Mouse (Mus musculus): ENCODE results near the gene Clca3a1. TPM values are rescaled to one million over a fixed set of nuclear protein-coding genes. Genes with fewer than 3 reads are reported as not detected.

Gene Clca3a1
- total RNA-seq, 2 experiments from 2014 or later: 0.14 to 0.23 TPM

GRCm38 (mm10) chr3:144692052-144692451 lies 68.7 kb downstream of the Clca3a1 start:
- no peak overlapping the region for H3K27ac ChIP-seq
- DNase-seq (ENCODE audit: extremely low spot score in 1 of 2, low spot score in 2 of 2): no peak
- intact Hi-C loops (cut with DNase I): loop anchor here (1.0 kb wide), 1 partner anchor 28 kb away; the partner anchor contains the start of gene Sh3glb1
- H3K4me3 ChIP-seq: no peak overlapping the region
- peak; percentile 88 for TF ChIP-seq CTCF (IDR thresholded peaks at IDR 0.05)

- Histone ChIP-seq H3K27ac (no peak overlapping the region), H3K4me3 (no peak overlapping the region)
- TF ChIP-seq CTCF (IDR thresholded peaks at IDR 0.05): no peak
- intact Hi-C loops (cut with DNase I): loop anchor here (5.0 kb wide), 1 partner anchor 237 kb away; no protein-coding TSS in a partner anchor
- no peak for DNase-seq (ENCODE audit: extremely low spot score in 1 of 2, low spot score in 2 of 2)
Observed at GRCm38 (mm10) chr3:144689236-144689635, 71.5 kb downstream of the Clca3a1 start.

GRCm38 (mm10) chr3:144688284-144688683 lies 72.5 kb downstream of the Clca3a1 start:
- no peak overlapping the region for H3K27ac ChIP-seq
- no peak for DNase-seq (ENCODE audit: extremely low spot score in 1 of 2, low spot score in 2 of 2)
- TF ChIP-seq CTCF (IDR thresholded peaks at IDR 0.05): no peak
- intact Hi-C loops (cut with DNase I): loop anchor here (5.0 kb wide), 1 partner anchor 236 kb away; no protein-coding TSS in a partner anchor
- H3K4me3 ChIP-seq: no peak overlapping the region

- Histone ChIP-seq H3K4me3 (no peak overlapping the region), H3K27ac (no peak overlapping the region)
- DNase-seq (ENCODE audit: extremely low spot score in 1 of 2, low spot score in 2 of 2): no peak
- TF ChIP-seq CTCF (IDR thresholded peaks at IDR 0.05): no peak
- intact Hi-C loops (cut with DNase I): loop anchor here (5.0 kb wide), 1 partner anchor 235 kb away; no protein-coding TSS in a partner anchor
Observed at GRCm38 (mm10) chr3:144687618-144688017, 73.2 kb downstream of the Clca3a1 start.

- no peak for DNase-seq (ENCODE audit: extremely low spot score in 1 of 2, low spot score in 2 of 2)
- Histone ChIP-seq H3K27ac (no peak overlapping the region), H3K4me3 (no peak overlapping the region)
- intact Hi-C loops (cut with DNase I): loop anchor here (5.0 kb wide), 1 partner anchor 234 kb away; no protein-coding TSS in a partner anchor
- no peak for TF ChIP-seq CTCF (IDR thresholded peaks at IDR 0.05)
Observed at GRCm38 (mm10) chr3:144686146-144686545, 74.6 kb downstream of the Clca3a1 start.

DNA sequence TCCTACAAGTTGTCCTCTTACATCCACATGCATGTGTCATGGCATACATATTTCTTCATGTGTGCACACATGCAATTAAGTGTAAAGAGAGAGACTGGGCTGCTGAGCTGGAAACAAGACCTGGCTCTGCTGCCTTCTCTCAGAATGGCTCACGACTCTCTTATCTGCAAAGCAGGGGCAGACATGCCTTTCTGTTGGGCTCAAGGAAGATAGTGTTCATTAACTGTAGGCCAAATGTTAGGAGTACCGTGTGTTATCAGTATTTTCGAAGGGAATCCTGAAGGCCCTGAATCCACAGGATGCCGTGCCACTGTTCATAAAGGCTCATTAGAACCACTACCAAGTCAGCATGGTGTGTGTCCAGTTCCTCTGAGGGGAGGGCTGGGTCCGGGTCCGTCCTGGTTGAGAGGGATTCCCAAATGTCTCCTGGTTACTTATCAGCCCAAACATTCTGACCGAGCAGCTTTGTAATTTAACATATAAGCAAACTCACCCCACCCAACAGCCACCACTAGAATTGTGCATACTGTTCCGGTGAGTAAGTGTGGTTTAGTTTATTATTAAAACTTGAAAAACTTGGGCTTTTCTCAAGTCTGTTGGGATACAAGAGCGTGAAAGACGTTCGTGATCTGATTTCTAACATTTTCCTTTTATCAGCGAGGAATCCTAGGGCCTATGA lies 77.5 kb downstream of the Clca3a1 start:
- intact Hi-C loops (cut with DNase I): no loop called here
- no peak for TF ChIP-seq CTCF (IDR thresholded peaks at IDR 0.05)
- Histone ChIP-seq H3K27ac (no peak overlapping the region), H3K4me3 (no peak overlapping the region)
- no peak for DNase-seq (ENCODE audit: extremely low spot score in 1 of 2, low spot score in 2 of 2)

GRCm38 (mm10) chr3:144681542-144681941 lies 79.2 kb downstream of the Clca3a1 start:
- Histone ChIP-seq H3K4me3 (no peak overlapping the region), H3K27ac (no peak overlapping the region)
- DNase-seq (ENCODE audit: extremely low spot score in 1 of 2, low spot score in 2 of 2): no peak
- TF ChIP-seq CTCF (IDR thresholded peaks at IDR 0.05): no peak
- intact Hi-C loops (cut with DNase I): no loop called here

DNA sequence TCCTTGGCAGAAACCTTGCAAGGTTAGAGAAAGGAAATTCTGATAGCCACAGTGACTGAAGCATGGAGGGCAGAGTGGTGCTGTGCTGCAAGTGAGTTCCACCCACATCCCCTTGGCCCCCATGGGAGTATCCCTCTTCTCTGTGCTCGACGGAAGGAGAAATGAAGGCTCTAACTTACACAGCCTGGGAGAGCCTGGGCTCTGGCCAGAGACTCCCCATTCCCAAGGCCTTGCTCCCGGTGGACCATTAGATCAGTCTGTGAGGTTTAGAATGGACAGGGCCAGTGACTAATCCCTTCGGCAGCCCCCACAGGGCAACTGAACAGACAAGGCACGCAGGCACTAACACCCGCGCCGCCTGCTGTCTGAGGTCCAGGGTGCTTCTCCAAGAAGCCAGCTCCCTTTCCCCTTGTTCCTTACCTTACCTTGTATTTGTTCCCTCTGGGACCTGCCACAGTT lies 81.0 kb downstream of the Clca3a1 start:
- DNase-seq (ENCODE audit: extremely low spot score in 1 of 2, low spot score in 2 of 2): no peak
- no peak overlapping the region for H3K27ac ChIP-seq
- TF ChIP-seq CTCF (IDR thresholded peaks at IDR 0.05): no peak
- no peak overlapping the region for H3K4me3 ChIP-seq
- intact Hi-C loops (cut with DNase I): no loop called here

Other genes with a start within 250 kb of the Clca3a1 start
- 10 to 100 TPM; 47.2 to 50.7 TPM for gene Hs2st1, start 190.8 kb downstream of the Clca3a1 start, total RNA-seq (2021)
- 100 to 1,000 TPM; 204 to 206 TPM for gene Selenof, start 190.7 kb downstream of the Clca3a1 start, total RNA-seq (2021)
- 10 to 100 TPM; 53.4 to 59.9 TPM for gene Sh3glb1, start 40.6 kb downstream of the Clca3a1 start, total RNA-seq (2021)
- gene Clca3a2, start 58.5 kb upstream of the Clca3a1 start, total RNA-seq (2021): under 1 TPM in 1 of 2 experiments, not detected in 1; 0.35 TPM
- gene Clca3b, start 88.4 kb upstream of the Clca3a1 start, total RNA-seq (2021): not detected
- not detected for gene Clca4b, start 171.6 kb upstream of the Clca3a1 start, total RNA-seq (2021)
- not detected for gene Clca4a, start 214.1 kb upstream of the Clca3a1 start, total RNA-seq (2021)